Mouse (Mus musculus) megakaryocyte, embryonic 14.5 days (primary cell): ENCODE results near the gene Pard3.

Experiments used
- FLI1 ChIP-seq: IDR thresholded peaks from 2 replicates; pipeline ENCODE4 v1.6.1; 2012; ENCODE audit warnings: low read length, inconsistent platforms, mixed read lengths
- GATA1 ChIP-seq: IDR thresholded peaks from 3 replicates; pipeline ENCODE4 v1.6.1; 2012; ENCODE audit warnings: mixed read lengths, low read length, inconsistent platforms, borderline replicate concordance

DNA sequence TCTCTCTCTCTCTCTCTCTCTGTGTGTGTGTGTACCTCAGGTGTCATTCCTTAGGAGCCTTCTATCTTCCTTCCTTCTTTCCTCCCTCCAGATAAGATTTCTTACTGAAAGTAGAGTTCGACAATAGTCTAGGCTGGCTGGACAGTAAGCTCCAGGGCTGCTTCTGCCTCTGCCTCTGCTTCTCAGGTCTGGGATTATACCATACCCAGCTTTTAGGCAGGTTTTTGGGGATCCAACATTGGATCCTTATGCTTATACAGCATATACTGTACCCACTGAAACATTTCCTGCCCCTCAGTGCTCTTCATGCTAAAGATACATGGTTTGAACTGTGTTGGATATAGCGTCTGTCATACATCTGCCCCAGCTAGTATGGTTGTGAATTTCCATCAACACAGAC is 536.9 kb downstream of the Pard3 start:
- TF ChIP-seq GATA1, result no peak
- TF ChIP-seq FLI1, result no peak
